Mouse (Mus musculus) central nervous system, embryonic 18 days (tissue): ENCODE results near the gene Mat2b. TPM values are rescaled to one million over a fixed set of nuclear protein-coding genes. Genes with fewer than 3 reads are reported as not detected.

ENCODE experiments used
- polyA plus RNA-seq: library from polyadenylated mRNA; depleted of rRNA; stranded (reverse); fragments of >200 nt; gene quantifications from 2 replicates; pipeline ENCODE4 v1.2.3, GENCODE M21; 2012; rRNA removed

Mat2b gene
- polyA plus RNA-seq: 53.4 and 54.5 TPM in 2 replicates

DNA sequence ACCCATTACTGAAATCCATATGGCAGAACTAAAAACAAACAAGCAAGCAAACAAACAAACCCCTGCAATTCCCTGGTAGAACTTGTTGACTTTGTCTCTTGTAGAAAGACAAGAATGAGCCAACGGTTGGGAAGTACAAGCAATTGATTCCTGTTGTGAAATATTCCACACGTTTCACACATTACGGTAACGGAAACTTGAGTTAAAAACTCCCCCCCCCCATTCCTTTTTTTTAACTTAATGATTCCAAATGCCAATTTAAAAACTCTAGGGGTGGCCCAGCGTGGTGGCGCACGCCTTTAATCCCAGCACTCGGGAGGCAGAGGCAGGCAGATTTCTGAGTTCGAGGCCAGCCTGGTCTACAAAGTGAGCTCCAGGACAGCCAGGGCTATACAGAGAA lies at the start of gene Mat2b:
Gene Mat2b, minus strand, starts transcription at position 101 of the 400 bp plus-strand sequence.

DNA sequence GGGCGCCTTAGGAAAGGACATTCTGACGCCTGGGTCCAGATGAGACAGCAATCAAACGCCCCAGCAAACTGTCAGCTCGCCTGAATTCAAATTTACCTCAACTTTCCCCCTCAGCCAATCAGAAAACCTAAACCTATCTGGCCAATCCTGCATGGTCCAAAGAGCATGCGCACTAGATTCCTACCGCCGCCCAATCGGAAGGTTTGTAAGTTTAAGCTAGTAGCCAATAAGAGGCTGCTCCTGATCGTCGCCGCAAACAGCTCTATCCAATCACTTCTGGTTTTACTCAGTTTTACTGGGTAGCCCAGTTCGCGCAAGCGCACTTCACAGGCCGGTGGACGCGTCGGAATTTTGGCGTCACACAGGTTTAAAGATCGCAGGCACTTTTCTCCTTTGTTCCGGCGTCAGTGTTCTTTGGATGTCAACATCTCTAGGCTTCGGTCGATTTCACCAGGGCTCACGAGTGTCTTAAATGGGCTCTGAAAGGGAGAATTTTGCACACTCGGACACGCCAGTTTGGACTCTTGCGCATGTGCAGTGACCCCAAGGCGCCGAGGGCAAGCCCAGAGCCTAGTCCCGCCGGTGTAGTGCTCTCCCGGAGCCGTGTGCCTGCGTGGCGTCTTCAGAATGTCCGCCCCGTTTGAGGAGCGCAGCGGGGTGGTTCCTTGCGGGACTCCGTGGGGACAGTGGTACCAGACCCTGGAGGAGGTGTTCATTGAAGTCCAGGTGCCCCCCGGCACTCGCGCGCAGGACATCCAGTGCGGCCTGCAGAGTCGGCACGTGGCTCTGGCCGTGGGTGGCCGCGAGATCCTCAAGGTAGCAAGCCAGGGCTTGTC lies 38.6 kb upstream of the Mat2b start, which contains the start of the genes Hmmr and Nudcd2:
Gene Hmmr, minus strand, starts transcription at position 84 of the 836 bp plus-strand sequence.
Gene Nudcd2, plus strand, starts transcription at position 329 of the 836 bp plus-strand sequence.

Other genes with a start within 250 kb of the Mat2b start
- 3.7 and 4.4 TPM in 2 replicates for gene Hmmr, start 38.2 kb upstream of the Mat2b start, polyA plus RNA-seq
- gene Nudcd2, start 38.5 kb upstream of the Mat2b start, polyA plus RNA-seq: 23.2 and 25.7 TPM in 2 replicates
- gene Ccng1, start 60.1 kb upstream of the Mat2b start, polyA plus RNA-seq: 17.6 and 20.5 TPM in 2 replicates